Mouse (Mus musculus) brain, embryonic 14.5 days (tissue): ENCODE measurements around the gene Itga8. TPM values are rescaled to one million over a fixed set of nuclear protein-coding genes. Genes with fewer than 3 reads are reported as not detected.

ENCODE experiments used
- DNase-seq: peaks from one replicate; pipeline ENCODE4 v3.0.0-alpha.2; 2011; ENCODE audit warnings: low read depth
- CTCF ChIP-seq: fragments of 200-500 bp; IDR thresholded peaks from 2 replicates; pipeline ENCODE4 v1.5.1; 2012; ENCODE audit warnings: inconsistent platforms, mild to moderate bottlenecking, moderate library complexity, borderline replicate concordance; ENCODE audit not compliant: insufficient read depth, insufficient read length; ENCODE audit errors: extremely low read depth
- POLR2A ChIP-seq: fragments of 200-500 bp; IDR thresholded peaks from 2 replicates; pipeline ENCODE4 v1.6.1; 2012; ENCODE audit warnings: mild to moderate bottlenecking, inconsistent platforms, borderline replicate concordance; ENCODE audit not compliant: poor library complexity, insufficient read depth, insufficient read length, severe bottlenecking; ENCODE audit errors: extremely low read depth
- polyA plus RNA-seq: library from polyadenylated mRNA; depleted of rRNA; stranded (reverse); fragments of >200 nt; gene quantifications from 2 replicates; pipeline ENCODE4 v1.2.3, GENCODE M21; 2012; rRNA removed

Gene Itga8
- polyA plus RNA-seq, 1 experiment = 3.1 TPM

DNA sequence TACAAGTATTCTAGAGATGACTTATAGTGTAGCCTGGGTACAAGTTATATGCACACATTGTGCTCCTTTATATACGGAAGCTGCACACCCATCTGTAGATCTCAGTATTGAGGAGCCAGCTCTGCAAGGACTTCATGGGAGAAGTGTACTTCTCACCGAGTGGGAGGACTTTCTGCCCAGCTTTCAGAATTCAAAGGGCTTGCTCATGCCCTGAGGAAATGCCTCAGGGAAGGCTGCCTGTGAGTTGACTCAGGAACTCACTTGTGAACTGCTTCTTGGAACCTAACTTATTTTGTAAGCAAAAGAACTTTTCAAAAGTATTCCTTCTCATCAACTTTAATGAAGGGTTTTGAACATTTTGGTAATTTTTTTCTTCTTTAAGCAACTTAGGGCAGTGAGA, 210.7 kb downstream of the Itga8 start:
- TF ChIP-seq CTCF (no peak), POLR2A (no peak)
- DNase-seq = no peak

DNA sequence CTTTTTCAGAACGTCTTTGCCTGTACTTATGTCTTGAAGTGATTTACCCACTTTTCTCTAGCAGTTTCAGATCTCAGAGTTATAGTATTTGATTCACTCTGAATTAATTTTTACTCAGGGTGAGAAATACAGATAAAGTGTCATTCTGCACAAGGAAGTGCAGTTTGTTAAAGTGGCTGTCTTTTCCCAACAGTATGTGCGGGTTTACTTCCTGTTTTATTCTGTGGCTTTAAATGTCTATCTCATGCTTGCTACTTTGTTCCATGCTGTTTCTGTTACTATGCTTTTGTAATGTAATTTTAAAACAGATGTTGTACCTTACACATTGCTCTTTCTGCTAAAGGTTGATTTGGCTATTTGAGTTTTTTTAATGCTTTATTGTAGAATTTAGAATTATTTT, 216.2 kb downstream of the Itga8 start:
- TF ChIP-seq POLR2A (no peak), CTCF (no peak)
- DNase-seq = no peak

DNA sequence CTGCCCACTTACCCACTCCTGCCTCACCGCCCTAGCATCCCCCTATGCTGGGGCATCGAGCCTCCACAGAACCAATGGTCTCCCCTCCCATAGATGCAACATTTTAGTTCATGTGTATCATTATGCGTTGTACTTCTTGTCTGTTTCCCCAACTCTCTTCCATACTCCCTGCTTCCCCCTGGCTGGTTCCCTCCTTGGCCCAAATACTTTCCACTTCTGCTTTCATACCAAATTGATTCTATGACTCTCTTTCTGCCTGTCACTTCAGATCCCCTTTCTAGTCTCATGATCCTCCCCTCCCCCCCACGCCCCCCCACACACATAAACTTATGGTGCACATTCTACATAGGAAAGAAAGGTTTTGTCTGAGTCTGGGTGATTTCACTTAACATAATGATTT, 217.4 kb downstream of the Itga8 start:
- TF ChIP-seq POLR2A = no peak
- no peak for TF ChIP-seq CTCF
- DNase-seq = no peak

DNA sequence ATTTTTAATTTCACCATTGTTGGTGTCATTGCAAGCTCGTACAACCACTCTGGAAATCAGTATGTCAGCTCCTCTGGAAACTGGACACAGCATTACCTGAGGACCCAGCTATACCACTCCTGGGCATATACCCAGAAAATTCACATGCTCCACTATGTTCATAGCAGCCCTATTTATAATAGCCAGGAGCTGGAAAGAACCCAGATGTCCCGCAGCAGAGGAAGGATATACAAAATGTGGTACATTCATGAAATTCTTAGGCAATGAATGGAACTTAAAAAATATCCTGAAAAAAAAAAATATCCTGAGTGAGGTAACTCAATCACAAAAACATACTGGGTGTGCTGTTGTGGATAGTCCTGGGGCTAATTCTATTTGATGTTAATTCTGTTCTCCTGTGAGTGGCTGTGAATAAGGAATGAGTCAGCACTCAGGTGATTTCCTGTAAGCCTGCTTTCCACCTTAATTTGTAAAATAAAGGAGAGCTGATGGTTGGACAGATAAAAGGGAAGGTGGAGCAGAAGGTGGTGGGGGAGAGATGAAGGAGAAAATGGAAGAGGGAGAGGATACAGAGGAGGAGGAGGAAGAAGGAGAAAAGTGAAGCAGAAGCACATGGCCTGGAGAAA, 224.3 kb downstream of the Itga8 start:
- no peak for TF ChIP-seq POLR2A
- TF ChIP-seq CTCF = no peak
- DNase-seq = no peak

DNA sequence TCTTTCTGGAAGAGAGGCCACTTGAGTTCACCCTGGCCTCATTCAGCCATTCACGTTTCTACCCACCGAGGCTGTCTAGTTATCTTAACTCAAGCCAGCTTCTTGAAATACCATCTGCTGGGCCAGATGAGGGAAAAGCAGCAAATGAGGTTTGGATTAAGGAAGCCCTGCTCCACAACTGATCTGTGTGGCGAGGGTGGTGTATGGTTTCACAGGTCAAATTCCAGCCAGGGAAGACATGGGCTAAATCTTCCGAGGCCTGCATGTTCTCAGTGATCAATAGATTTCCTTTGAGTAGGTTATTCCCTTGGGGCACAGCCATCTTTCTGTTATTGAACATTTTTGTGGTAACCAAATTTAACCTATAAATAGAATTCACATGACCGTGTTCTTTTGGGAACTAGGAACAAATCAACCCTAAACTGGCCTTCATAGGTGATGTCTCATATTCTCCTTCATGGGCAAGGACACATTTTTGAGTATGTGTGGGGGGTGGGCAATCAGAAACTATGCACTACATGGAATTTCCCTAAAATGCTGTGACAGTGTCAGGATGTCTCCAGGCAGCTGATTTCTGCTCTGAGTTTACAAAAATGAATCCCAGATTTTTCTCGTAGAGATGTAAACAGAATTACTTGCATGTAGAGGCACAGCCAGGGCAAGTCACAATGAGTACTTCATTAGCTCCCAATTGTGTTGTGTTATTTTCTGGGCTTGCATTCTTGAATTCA, 235.9 kb downstream of the Itga8 start:
- TF ChIP-seq CTCF (no peak), POLR2A (no peak)
- no peak for DNase-seq

DNA sequence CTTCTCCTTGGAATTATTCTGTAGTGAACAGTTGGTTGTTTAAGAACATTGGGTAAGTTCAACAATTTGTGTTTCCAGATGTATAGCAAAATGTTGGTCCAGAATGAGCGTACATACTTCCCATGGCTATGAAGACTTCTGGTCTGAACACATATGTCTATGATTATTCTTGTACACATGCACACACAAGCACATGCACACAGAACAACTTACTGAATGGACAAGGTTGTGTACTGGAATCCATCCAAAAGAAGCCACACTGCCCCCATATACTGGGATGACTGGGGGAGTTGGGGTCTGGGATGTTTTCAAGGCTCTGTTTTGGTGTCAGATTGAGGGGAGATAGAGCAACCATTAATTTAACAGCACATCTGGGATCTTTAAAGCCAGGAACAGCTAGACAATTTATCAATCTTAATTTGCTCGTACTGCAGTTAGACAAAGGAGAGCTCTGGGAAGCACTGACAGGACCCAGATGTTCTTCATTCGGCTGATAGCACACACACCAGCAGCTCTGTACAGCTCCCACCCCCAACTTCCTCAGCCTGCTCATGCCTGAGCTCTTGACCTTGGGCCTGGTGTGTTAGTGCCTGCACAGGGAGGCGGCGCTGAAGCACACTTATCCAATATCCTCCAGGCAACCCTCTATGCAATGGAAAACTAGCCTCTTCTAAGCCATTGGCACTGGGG, 241.5 kb downstream of the Itga8 start:
- TF ChIP-seq POLR2A (no peak), CTCF (no peak)
- DNase-seq = no peak

Other genes with a start within 250 kb of the Itga8 start
- 57.1 and 66.3 TPM in 2 replicates for gene Mindy3, start 117.5 kb upstream of the Itga8 start, polyA plus RNA-seq